Mouse (Mus musculus) heart, postnatal 0 days (tissue): ENCODE data around the gene Slc4a3.

Experiments
- CTCF ChIP-seq: IDR thresholded peaks from 2 replicates; pipeline ENCODE4 v1.5.1; 2016; ENCODE audit warnings: antibody characterized with exemption, control low read depth, low read depth
- EP300 ChIP-seq: IDR thresholded peaks from 2 replicates; pipeline ENCODE4 v1.6.1; 2016; ENCODE audit warnings: antibody characterized with exemption, low read depth

DNA sequence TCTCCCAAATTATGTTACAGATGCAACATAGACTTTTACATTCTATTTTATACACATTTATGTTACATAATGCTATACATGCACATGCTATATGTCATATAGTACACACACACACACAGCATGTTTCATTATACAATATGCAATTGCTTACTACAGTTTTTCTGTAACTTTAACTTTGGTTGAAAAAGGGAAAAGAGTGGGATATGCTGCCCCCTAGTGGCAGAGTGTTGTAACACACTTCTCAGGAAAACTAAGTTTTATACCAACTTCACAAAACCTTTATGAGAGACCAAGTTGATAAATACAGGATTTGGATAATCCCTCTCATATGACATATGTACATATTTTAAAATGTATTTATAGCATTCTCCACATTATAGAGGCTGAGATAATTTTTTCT, 51.6 kb downstream of the Slc4a3 start:
- TF ChIP-seq CTCF = peak; percentile 83
- TF ChIP-seq EP300 = no peak
